Mouse (Mus musculus) heart, postnatal 4 days (tissue): ENCODE measurements around the gene Npy4r. TPM values are rescaled to one million over a fixed set of nuclear protein-coding genes. Genes with fewer than 3 reads are reported as not detected.

ENCODE experiments used
- DNase-seq: peaks from one replicate; pipeline ENCODE4 v3.0.0; 2021
- total RNA-seq, 2 experiments: library from RNA; stranded (reverse); gene quantifications; 2 replicates each; pipeline ENCODE4 v1.2.3; 2021

Npy4r gene
- total RNA-seq, 2 experiments from 2014 or later = not detected

- DNase-seq = no peak
Observed at GRCm38 (mm10) chr14:34119046-34119723, 33.1 kb downstream of the Npy4r start.

GRCm38 (mm10) chr14:34114311-34114710, 38.0 kb downstream of the Npy4r start:
- DNase-seq = no peak

- no peak for DNase-seq
Observed at GRCm38 (mm10) chr14:34107594-34107993, 44.7 kb downstream of the Npy4r start.

- peak; percentile 65 for DNase-seq
Observed at GRCm38 (mm10) chr14:34106389-34107062, 45.8 kb downstream of the Npy4r start.

GRCm38 (mm10) chr14:34104892-34105291, 47.4 kb downstream of the Npy4r start:
- DNase-seq = peak; percentile 83

GRCm38 (mm10) chr14:34103855-34104254, 48.4 kb downstream of the Npy4r start:
- DNase-seq = no peak

- no peak for DNase-seq
Observed at GRCm38 (mm10) chr14:34102601-34103000, 49.7 kb downstream of the Npy4r start, which contains the start of gene A630023A22Rik. Gene A630023A22Rik, minus strand, starts transcription at chr14:34102754.

GRCm38 (mm10) chr14:34096161-34096560, 56.1 kb downstream of the Npy4r start:
- no peak for DNase-seq

Other genes starting within 250 kb of the Npy4r start
- gene Gdf10, start 228.9 kb downstream of the Npy4r start, total RNA-seq = 1 to 10 TPM; 1.7 to 1.9 TPM
- under 1 TPM; 0.17 to 0.32 TPM for gene Gdf2, start 211.4 kb downstream of the Npy4r start, total RNA-seq
- not detected for gene Rbp3, start 198.5 kb downstream of the Npy4r start, total RNA-seq
- gene Zfp488, start 173.7 kb downstream of the Npy4r start, total RNA-seq = not detected
- not detected for gene Gm30083, start 137.3 kb downstream of the Npy4r start, total RNA-seq
- gene Gm5460, start 135.7 kb downstream of the Npy4r start, total RNA-seq = under 1 TPM in 1 of 2 experiments, not detected in 1; 0.14 TPM
- gene Antxrl, start 99.8 kb downstream of the Npy4r start, total RNA-seq = not detected
- gene Anxa8, start 66.5 kb downstream of the Npy4r start, total RNA-seq = 1 to 10 TPM; 2.1 to 3.3 TPM
- gene A630023A22Rik, start 49.7 kb downstream of the Npy4r start, total RNA-seq = not detected
- gene Gprin2, start 49.2 kb upstream of the Npy4r start, total RNA-seq = under 1 TPM; 0.25 to 0.29 TPM
- 1 to 10 TPM; 1.1 to 1.2 TPM for gene Syt15, start 67.1 kb upstream of the Npy4r start, total RNA-seq
- gene Shld2, start 158.0 kb upstream of the Npy4r start, total RNA-seq = 1 to 10 TPM; 9.0 to 9.4 TPM
- gene Glud1, start 158.2 kb upstream of the Npy4r start, total RNA-seq = 100 to 1,000 TPM; 121 to 129 TPM
- gene Fam25c, start 202.9 kb upstream of the Npy4r start, total RNA-seq = not detected
- 1 to 10 TPM; 2.3 to 2.9 TPM for gene Sncg, start 222.3 kb upstream of the Npy4r start, total RNA-seq
- gene Mmrn2, start 223.0 kb upstream of the Npy4r start, total RNA-seq = 10 to 100 TPM; 42.1 to 43.6 TPM